Mouse (Mus musculus) stomach, embryonic 14.5 days (tissue): ENCODE data around the gene Psmd11. TPM values are rescaled to one million over a fixed set of nuclear protein-coding genes. Genes with fewer than 3 reads are reported as not detected.
"Not testable (repeated sequence)": the region's sequence is repeated elsewhere in the genome, so short reads cannot be mapped to it uniquely, and the experiment has no call there.

Experiments
- ATAC-seq: fragments of 200-750 bp; cut with Nextera tagmentation; 2 replicates; pipeline ENCODE4 v1.8.0; 2017; ENCODE audit warnings: low read depth, moderate TSS enrichment; ENCODE audit not compliant: insufficient number of reproducible peaks, insufficient read depth, low FRiP score
- H3K27ac ChIP-seq: fragments of 300-500 bp; sonication (generic); 2 replicates; pipeline ENCODE4 v1.5.1; 2014; ENCODE audit warnings: mild to moderate bottlenecking, low read length, moderate library complexity, mixed read lengths
- H3K27me3 ChIP-seq: fragments of 300-500 bp; sonication (generic); 2 replicates; pipeline ENCODE4 v1.6.1; 2014; ENCODE audit warnings: low read length, control low read depth, mixed read lengths; ENCODE audit not compliant: control insufficient read depth, insufficient read depth
- H3K36me3 ChIP-seq: fragments of 300-500 bp; sonication (generic); 2 replicates; pipeline ENCODE4 v1.6.1; 2014; ENCODE audit warnings: mild to moderate bottlenecking, control low read depth, low read length, moderate library complexity, mixed read lengths; ENCODE audit not compliant: control insufficient read depth, insufficient read depth
- H3K4me1 ChIP-seq: fragments of 300-500 bp; sonication (generic); 2 replicates; pipeline ENCODE4 v1.6.1; 2014; ENCODE audit warnings: low read length, control low read depth, mixed read lengths; ENCODE audit not compliant: control insufficient read depth, insufficient read depth
- H3K4me2 ChIP-seq: fragments of 300-500 bp; sonication (generic); replicated peaks from 2 replicates; pipeline ENCODE4 v1.6.1; 2014; ENCODE audit warnings: low read depth, low read length, control low read depth
- H3K4me3 ChIP-seq: fragments of 300-500 bp; sonication (generic); 2 replicates; pipeline ENCODE4 v1.5.1; 2014; ENCODE audit warnings: low read depth, low read length, control low read depth
- H3K9ac ChIP-seq: fragments of 300-500 bp; sonication (generic); replicated peaks from 2 replicates; pipeline ENCODE4 v1.6.1; 2014; ENCODE audit warnings: low read depth, mild to moderate bottlenecking, control low read depth, low read length, moderate library complexity, mixed read lengths
- H3K9me3 ChIP-seq: fragments of 300-500 bp; sonication (generic); 2 replicates; pipeline ENCODE4 v1.6.1; 2016; ENCODE audit warnings: low read depth, low read length, control low read depth; ENCODE audit not compliant: control insufficient read depth
- WGBS: fragments of 180-500 bp; shearing (Covaris S2); extraction: QIAGEN DNeasy Blood & Tissue Kit; methylation state at CpG from one replicate; pipeline ENCODE4 v1.1.7; 2014; 5-methylcytosine and 5-hydroxymethylcytosine counted together
- polyA plus RNA-seq: library from polyadenylated mRNA; unstranded; fragments of >200 nt; fragmentation: Nextera tagmentation; extraction: Ambion mirVana; gene quantifications from 2 replicates; pipeline ENCODE4 v1.2.1, GENCODE M21; 2014

Gene Psmd11
- 278 and 324 TPM in 2 replicates for polyA plus RNA-seq

DNA sequence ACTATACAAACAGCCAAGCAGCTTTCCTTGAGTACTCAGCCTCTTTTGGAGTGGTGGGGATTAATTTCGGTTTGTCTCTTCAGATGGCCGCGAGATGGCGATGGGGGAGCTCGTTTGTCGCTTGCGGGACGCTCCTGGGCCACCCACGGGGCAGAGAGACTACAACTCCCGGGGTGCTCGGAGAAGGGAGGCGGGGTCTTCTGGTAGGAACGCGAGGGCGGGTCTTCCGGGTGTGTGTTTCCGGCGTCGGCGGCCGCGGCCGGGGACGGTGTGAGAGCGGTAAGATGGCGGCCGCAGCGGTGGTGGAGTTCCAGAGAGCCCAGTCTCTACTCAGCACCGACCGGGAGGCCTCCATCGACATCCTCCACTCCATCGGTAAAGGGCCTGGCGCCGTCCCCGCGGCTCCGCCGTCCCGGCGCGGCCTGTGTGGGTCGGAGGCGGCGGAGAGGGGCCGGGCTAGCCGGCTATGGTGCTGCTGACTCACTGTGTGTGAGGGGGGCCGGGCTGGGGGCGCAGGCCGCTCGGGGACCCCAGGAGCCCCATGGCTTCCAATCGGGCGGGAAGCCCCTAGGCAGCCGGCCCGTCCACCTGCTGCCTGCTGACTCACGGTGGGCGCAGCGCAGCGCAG lies at the start of gene Psmd11:
TSS of gene Psmd11 (plus strand) at position 235 of the 628 bp plus-strand sequence.
- Histone ChIP-seq H3K4me1 (peaks cover 4% of the 10 kb centered on the region; the same call in 1 of the 2 replicates), H3K27me3 (no peaks in the 10 kb centered on the region)
- peak; percentile 99 for ATAC-seq

DNA sequence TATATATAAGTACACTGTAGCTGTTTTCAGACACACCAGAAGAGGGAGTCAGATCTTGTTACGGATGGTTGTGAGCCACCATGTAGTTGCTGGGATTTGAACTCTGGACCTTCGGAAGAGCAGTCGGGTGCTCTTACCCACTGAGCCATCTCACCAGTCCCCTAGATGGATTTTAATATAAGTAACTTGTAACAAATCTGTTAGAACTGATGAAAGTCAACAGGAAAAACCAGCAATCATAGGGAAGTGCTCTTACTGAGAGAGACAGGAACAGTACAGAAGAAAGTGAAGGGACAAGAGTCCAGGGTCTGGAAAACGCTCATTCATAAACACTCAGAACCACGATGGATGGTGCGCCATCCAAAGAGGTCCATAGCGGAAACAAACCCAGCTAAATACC lies 49.2 kb upstream of the Psmd11 start:
- not testable (repeated sequence) for ATAC-seq, H3K9ac ChIP-seq, H3K4me3 ChIP-seq, H3K27ac ChIP-seq, H3K27me3 ChIP-seq, H3K4me2 ChIP-seq, H3K4me1 ChIP-seq, H3K9me3 ChIP-seq, H3K36me3 ChIP-seq
- 88% methylated on average over 7 of the region's 7 CpGs for WGBS

More for the DNA sequence above, at the start of gene Psmd11:
- WGBS = under 1% methylated on average over 58 of the region's 58 CpGs
- no peaks in the 10 kb centered on the region for H3K9me3 ChIP-seq
- H3K4me2 ChIP-seq = peak within 1 kb of the TSS; percentile 71
- H3K4me3 ChIP-seq = peak within 1 kb of the TSS; percentile 99
- H3K36me3 ChIP-seq = peaks cover 14% of the 10 kb centered on the region; the same call in 1 of the 2 replicates
- peak within 1 kb of the TSS; percentile 97 for H3K9ac ChIP-seq
- H3K27ac ChIP-seq = peak within 1 kb of the TSS; percentile 79

DNA sequence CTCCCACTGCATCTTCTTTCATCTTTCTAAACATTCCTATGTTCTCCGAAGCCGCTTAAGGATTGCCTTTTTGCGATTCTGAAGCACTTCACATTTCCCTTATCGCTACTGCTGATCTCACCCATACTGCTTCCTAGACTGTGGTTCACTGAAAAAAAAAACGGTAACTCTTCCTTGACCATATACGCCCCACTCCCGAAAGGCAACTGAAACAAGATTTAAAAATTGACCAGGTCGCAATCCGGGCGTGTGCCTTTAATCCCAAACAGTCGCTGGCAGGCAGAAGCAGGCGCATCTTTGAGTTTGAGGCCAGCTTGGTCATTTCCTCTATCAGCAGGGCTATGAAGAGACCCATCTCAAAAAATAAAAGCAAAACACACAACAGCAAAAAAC lies 45.8 kb upstream of the Psmd11 start:
- ATAC-seq = no peak

DNA sequence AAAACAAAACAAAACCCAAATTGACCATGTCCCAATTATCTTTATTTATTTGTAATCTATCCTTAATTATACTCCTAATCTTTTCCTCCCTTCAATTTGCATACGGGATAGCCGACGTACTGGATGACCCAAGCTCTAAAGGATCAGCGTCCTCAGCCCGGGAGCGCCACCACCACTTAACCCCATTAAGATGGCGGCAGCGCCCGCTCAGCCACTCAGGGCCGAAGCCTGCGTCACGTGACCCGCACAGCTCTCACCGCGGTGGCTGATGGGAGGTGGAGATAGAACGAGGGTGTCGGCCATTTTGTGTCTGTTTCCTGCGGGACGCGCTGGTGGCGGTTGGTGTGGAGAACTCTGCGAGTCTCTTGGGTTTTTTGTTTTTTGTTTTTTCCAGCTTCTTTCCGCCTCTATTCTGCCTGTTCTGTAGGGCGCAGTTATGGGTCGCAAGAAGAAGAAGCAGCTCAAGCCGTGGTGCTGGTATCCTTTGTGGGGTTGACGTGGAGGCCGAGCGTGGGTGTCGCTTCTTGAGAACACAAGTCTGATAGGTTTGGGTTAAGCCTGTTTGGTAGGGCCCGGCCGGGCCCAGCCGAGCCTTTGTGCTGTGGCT lies 45.3 kb upstream of the Psmd11 start, which contains the start of gene Zfp207:
TSS of gene Zfp207 (plus strand) at position 261 of the 607 bp plus-strand sequence.
- no peaks in the 10 kb centered on the region for H3K9me3 ChIP-seq
- peak; percentile 91 for ATAC-seq
- H3K4me3 ChIP-seq = peak within 1 kb of the TSS; percentile 70
- WGBS = under 1% methylated on average over 33 of the region's 33 CpGs
- H3K4me2 ChIP-seq = peak within 1 kb of the TSS; percentile 73
- peaks cover 17% of the 10 kb centered on the region; the same call in 1 of the 2 replicates for H3K36me3 ChIP-seq
- peak within 1 kb of the TSS; percentile 72 for H3K27ac ChIP-seq
- H3K4me1 ChIP-seq = peaks cover 15% of the 10 kb centered on the region; the same call in 1 of the 2 replicates
- no peaks in the 10 kb centered on the region for H3K27me3 ChIP-seq
- peak within 1 kb of the TSS; percentile 97 for H3K9ac ChIP-seq

More for the DNA sequence above, 45.8 kb upstream of the Psmd11 start:
- Histone ChIP-seq H3K27ac (peak overlapping the region; percentile 72), H3K9me3 (no peaks in the 10 kb centered on the region), H3K9ac (peak overlapping the region; percentile 31), H3K4me1 (peaks cover 15% of the 10 kb centered on the region; the same call in 1 of the 2 replicates), H3K4me3 (peak overlapping the region; percentile 70), H3K36me3 (peaks cover 12% of the 10 kb centered on the region; the same call in 1 of the 2 replicates), H3K4me2 (peak overlapping the region; percentile 45), H3K27me3 (no peaks in the 10 kb centered on the region)
- 2% methylated on average over 12 of the region's 12 CpGs for WGBS

- Histone ChIP-seq H3K9ac (peak overlapping the region; percentile 97), H3K27me3 (no peaks in the 10 kb centered on the region), H3K9me3 (no peaks in the 10 kb centered on the region), H3K4me1 (peaks cover 15% of the 10 kb centered on the region; the same call in 1 of the 2 replicates), H3K4me2 (no peak overlapping the region), H3K4me3 (peak overlapping the region; percentile 70), H3K36me3 (peaks cover 22% of the 10 kb centered on the region), H3K27ac (peak overlapping the region; percentile 72)
- peak; percentile 42; the same call in 1 of the 2 replicates for ATAC-seq
- 0% methylated on average over 20 of the region's 20 CpGs for WGBS
Measured at GRCm38 (mm10) chr11:80383626-80384046, 44.8 kb upstream of the Psmd11 start.

- peak overlapping the region; percentile 97 for H3K9ac ChIP-seq
- H3K9me3 ChIP-seq = no peaks in the 10 kb centered on the region
- H3K4me3 ChIP-seq = peak overlapping the region; percentile 70
- H3K4me2 ChIP-seq = peak overlapping the region; percentile 73
- H3K4me1 ChIP-seq = peaks cover 15% of the 10 kb centered on the region; the same call in 1 of the 2 replicates
- H3K36me3 ChIP-seq = peaks cover 29% of the 10 kb centered on the region
- no peak for ATAC-seq
- no peaks in the 10 kb centered on the region for H3K27me3 ChIP-seq
- H3K27ac ChIP-seq = no peak overlapping the region
Measured at GRCm38 (mm10) chr11:80384461-80384860, 44.0 kb upstream of the Psmd11 start.

DNA sequence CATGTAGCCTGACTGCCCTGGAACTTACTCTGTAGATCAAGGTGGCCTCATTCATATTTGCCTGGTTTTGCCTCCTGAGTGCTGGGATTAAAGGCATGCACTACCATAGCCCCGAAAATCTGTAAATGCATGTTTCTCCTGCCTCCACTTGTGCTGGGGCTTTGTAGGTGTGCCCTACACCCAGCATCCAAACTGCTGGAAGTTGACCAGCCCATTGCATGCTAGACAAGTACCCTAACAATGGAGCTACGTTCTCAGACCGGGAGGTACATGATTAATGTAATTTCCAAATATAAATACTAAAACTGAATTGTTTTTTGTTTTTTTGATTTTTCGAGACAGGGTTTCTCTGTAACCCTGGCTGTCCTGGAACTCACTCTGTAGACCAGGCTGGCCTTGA lies 43.4 kb upstream of the Psmd11 start:
- Histone ChIP-seq H3K9ac (0 out of 2 replicates have a peak overlapping the region, but pooled peaks have one; percentile 97), H3K4me1 (peaks cover 15% of the 10 kb centered on the region; the same call in 1 of the 2 replicates), H3K36me3 (peaks cover 35% of the 10 kb centered on the region), H3K27ac (no peak overlapping the region), H3K27me3 (no peaks in the 10 kb centered on the region), H3K9me3 (no peaks in the 10 kb centered on the region), H3K4me2 (peak overlapping the region; percentile 73), H3K4me3 (peak overlapping the region; percentile 70)
- no peak for ATAC-seq
- WGBS = 33% methylated on average over 4 of the region's 4 CpGs

- Histone ChIP-seq H3K27me3 (no peaks in the 10 kb centered on the region), H3K27ac (no peak overlapping the region), H3K9ac (no peak overlapping the region), H3K4me2 (no peak overlapping the region), H3K9me3 (no peaks in the 10 kb centered on the region), H3K36me3 (peaks cover 49% of the 10 kb centered on the region), H3K4me1 (peaks cover 15% of the 10 kb centered on the region; the same call in 1 of the 2 replicates), H3K4me3 (no peak overlapping the region)
- ATAC-seq = no peak
- WGBS = 65% methylated on average over 2 of the region's 2 CpGs
Measured at GRCm38 (mm10) chr11:80386790-80387189, 41.6 kb upstream of the Psmd11 start.
